Mouse (Mus musculus) lung, adult 2 months (tissue): Measurements from ENCODE around the gene Plxnc1.

Source experiments
- CTCF ChIP-seq: fragments of 200-500 bp; IDR thresholded peaks from 2 replicates; pipeline ENCODE4 v1.5.1; 2011; ENCODE audit warnings: mild to moderate bottlenecking, low read length, control low read depth; ENCODE audit not compliant: insufficient read depth
- POLR2A ChIP-seq: fragments of 200-500 bp; IDR thresholded peaks from 2 replicates; pipeline ENCODE4 v1.6.1; 2011; ENCODE audit warnings: low read depth, mild to moderate bottlenecking, control low read depth, low read length, borderline replicate concordance; ENCODE audit errors: extremely low read depth

- TF ChIP-seq CTCF: no peak
- no peak for TF ChIP-seq POLR2A
Observed at GRCm38 (mm10) chr10:94864199-94864928, 80.3 kb downstream of the Plxnc1 start.
